Mouse (Mus musculus): ENCODE measurements around the gene Ccdc28a.
A peak's percentile ranks its signal among the peaks of the same experiment; 100 is the strongest.

Gene Ccdc28a

DNA sequence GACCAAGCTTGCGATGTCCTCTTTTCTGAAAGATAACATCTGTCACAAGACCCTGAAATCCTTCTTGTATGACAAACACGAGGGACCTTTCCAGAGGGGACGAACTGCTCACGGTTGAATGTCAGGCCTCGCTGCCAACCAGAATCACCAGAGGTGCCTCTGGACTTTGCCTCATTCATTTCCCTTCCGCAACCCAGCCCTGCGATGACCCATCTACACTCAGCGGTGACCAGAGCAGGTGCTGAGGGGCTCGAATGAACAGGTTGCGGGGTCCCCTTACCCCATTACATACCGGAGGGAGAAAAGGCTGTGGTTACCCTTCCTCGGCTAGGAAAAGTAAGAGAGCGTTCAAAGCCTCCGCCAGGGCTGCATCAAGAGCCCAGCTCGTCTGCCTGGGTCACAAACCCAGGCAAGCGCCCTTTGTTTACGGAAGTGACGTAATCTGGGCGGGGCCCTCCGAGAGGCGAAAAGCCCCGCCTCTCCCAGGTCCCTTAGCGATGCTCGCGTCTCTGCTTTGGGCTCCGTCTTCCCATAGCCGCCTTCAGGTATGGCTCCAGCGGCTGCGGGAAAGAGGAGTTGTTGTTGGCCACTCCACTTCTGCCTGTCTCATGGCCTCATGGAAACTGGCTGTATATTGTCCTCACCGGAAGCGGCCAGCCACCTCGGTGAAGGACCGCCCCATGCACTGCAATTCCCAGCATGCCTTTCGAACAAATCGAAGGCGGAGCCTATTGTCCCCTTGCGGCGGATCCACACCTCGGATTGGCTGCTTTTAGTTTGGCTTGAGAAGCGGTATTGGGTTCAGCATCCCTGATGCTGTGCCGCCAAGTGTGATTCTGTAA lies at the start of gene Ccdc28a:
Gene Ccdc28a, minus strand, starts transcription at position 439 of the 842 bp plus-strand sequence.
- peak; percentile 96 for DNase-seq (ENCODE audit: low read depth)

DNA sequence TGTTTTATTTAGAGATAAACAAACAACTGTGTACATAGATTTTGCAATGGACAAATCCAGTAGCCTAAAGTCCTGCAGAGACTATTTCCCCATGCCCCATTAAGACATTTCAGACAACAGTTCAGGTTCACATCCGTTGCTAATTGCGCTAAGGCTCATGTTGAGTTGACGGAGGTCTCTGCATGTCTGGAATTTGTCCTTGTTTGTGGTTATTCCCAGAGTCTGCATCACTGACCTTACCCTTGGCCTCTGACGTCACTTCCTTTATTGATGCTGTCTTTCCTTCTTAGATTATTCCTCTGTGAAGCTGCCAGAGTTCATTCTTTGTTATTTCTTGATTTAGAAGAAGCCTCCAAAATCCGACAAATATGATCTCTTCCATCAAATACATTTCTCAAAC lies 49.2 kb upstream of the Ccdc28a start:
- DNase-seq (ENCODE audit: low read depth) = no peak

DNA sequence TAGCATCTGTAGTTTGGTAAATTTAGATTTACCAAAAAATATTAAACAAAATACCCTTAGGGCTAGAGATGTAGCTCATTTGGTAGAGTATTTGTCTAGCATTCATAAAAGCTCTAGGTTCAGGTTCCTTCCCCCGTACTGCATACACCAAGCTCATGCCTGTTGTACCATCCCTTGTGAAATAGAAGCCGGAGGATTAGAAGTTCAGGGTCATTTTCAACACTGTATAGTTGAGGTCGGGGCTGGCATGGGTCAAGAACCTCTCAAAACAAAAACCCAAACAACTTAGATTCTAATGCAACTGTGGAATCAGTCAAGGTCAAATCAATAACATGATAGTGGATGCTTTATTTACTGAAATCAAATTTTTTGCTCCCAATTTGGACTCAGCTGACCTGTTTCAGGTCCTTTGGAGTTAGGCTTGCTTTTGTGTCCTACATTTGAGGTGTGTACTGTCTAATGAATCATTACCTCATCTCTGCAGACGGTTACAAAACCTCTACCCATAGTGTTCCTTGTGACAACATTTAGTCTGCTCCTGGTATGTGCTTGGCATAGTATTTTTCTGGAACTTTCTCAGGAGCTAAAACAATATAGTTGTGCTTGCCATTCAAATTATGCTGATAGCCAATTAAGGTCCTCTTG lies 41.4 kb upstream of the Ccdc28a start:
- DNase-seq (ENCODE audit: low read depth) = no peak

DNA sequence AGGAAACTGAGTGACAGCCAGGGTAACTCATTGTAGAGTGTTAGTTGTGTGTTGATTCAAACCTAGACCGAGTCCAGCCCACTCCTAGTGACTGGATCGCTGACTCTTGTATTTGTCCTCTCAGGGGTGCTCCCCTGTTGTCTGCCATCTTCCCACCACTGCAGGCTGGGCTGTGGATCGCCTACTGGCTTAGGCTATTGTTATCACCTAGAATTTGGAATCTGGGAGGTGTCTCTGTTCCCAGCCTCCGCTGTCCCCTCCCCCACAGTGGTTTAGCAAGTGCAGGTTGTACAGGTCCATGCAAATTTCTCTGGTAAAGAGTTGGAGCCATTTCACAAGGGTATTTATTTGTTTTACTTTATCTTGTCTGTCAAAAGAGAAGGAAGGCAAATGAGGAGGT lies 16.5 kb upstream of the Ccdc28a start:
- no peak for DNase-seq (ENCODE audit: low read depth)

DNA sequence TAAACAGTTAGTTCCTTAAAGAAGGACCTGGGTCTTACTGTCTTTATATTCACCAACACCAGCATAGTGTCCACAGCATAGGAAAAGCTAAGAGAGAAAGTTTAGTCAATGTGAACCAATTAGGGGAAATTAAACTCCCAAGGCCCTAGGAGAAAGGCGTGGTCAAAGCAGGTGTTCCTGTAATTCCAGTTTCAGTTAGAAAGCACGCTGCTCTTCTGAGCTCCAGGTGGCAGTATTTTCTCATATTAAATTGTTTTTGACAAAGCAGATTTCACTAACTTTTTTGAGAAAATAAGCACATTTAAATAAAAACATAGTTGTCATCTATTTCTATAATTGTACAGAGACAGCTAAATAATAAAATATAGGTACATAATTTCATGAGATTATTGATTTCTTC lies 8.8 kb upstream of the Ccdc28a start:
- DNase-seq (ENCODE audit: low read depth) = peak; percentile 20

DNA sequence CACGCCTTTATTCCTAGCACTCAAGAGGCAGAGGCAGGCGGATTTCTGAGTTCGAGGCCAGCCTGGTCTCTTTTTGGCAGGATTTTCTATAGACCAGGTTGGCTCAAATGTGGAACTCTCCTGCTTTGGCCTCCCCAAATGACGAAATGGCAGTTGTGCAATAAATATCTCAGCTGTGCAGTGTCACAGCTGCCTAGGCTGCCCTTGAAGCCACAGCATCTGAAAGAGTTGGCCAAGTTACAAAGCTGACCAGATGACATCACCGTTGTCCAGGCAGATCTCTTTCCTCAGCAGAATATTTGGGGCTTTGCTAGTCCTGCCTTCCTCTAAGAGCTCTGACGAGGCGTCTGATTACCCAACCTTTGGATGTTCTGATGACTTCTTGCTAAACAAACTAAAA lies 2.4 kb upstream of the Ccdc28a start:
- DNase-seq (ENCODE audit: low read depth) = peak; percentile 17

DNA sequence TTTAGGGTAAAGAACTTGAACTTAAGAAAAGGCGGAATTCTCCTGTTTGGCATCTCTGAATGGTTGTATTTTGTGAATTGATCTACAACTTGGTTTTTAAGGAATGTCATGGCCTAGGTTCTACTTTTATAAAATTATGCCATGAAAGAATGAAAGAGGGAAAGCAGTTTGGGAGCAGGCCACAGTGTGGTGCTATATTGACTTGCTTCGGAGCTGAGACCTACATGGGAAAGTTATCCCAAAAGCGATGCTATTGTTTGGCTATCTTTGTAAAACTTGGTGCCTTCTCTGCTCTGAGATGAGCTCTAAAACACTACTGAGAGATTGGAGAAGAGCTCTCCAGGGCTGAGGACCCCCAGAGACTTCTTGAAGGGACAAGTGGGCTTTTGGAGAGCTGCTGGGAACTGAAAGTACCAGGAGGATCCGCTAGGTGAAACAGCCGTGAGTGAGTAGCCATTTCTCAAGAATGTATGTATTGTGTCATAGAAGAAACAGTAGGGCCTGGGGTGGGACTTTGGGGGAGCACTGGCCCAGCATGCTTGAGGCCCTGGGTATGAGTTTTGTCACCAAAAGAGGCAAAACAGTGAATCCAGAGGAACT lies 1.6 kb upstream of the Ccdc28a start:
- DNase-seq (ENCODE audit: low read depth) = no peak

DNA sequence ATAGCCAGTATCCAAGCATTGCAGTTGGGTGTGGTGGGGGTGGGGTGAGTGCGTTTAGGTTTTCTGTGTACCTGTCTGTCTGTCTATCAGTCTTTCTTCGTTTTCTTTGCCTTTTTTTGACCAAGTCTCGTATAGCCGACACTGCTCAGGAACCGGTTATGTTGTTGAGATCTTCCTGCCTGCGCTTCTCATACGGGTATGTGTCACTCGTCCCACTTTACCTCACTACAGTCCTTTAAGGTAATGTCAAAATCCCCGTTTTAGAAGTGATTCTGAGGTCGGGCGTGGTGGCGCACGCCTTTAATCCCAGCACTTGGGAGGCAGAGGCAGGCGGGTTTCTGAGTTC lies 577 bp upstream of the Ccdc28a start:
- no peak for DNase-seq (ENCODE audit: low read depth)

DNA sequence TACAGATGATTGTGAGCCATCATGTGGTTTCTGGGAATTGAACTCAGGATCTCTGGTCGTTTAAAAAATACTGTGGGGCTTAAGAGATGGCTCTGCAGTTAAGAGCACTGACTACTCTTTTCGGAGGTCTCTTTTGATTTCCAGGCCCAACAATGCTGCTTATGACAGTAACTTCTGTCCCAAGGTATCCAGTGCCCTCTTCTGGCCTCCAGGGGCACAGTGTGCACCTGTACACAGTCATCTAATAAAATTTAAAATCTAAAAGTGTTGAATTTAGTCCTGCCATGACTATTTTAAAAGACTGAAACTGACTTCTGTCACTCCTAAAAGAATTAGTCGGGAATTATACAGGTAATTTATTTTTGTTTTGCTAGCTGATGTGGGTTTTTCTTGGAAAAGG lies 907 bp downstream of the Ccdc28a start:
- peak; percentile 59 for DNase-seq (ENCODE audit: low read depth)

DNA sequence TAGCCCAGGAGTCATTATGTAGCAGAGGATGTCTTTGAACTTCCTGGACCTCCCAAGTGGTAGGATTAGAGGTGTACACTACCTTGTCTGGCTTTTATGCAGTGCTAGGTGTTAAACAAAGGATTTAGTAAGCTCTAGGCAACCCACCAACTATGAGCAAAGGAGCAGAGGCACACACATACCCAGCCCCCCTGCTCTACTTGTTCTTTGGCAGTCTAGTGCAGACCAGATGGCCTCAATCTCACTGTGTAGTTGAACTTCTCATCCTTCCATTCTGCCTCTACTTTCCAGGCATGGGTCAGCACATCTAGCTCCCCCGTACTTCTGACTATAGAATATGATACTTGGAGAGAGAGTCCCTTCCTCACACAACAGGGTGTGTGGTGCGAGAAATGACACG lies 10.4 kb downstream of the Ccdc28a start:
- no peak for DNase-seq (ENCODE audit: low read depth)

DNA sequence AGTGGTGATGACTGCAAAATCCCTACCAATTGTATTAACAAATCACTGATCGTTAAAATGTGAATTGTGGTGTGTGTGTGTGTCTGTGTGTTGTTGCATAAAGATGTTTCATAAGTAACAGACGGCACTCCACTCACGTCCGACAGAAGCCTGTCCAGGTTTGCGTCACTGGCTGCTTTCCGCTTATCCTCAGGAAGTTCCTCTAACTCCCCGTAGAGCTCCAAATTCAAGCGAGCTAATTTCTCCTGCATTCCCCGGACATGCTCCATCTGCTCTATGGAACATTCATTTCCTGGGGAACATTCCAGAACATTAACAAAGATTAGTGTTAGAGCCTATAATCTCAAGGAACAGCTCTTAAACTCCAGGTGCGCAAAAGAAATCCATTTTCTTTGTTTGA lies 15.4 kb downstream of the Ccdc28a start:
- no peak for DNase-seq (ENCODE audit: low read depth)

DNA sequence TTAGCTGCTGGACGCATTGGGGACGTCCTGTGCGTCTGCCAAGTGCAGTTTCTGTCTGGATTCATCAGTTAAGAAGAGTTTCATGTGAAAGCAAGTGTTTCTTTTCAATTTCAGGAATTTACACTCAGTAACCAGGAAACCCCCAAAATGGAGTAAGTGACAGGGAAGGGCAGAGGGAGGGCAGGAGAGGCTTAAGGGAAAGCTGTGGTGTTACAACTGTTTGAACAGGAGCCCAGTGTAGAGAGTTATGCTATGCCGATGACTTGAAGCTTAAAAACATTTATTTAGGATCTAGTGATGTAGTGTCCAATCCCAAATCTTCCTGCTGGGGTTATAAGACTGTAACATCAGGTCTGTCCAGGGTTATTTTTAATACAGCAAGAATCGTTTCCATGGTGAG lies 20.7 kb downstream of the Ccdc28a start:
- DNase-seq (ENCODE audit: low read depth) = no peak

DNA sequence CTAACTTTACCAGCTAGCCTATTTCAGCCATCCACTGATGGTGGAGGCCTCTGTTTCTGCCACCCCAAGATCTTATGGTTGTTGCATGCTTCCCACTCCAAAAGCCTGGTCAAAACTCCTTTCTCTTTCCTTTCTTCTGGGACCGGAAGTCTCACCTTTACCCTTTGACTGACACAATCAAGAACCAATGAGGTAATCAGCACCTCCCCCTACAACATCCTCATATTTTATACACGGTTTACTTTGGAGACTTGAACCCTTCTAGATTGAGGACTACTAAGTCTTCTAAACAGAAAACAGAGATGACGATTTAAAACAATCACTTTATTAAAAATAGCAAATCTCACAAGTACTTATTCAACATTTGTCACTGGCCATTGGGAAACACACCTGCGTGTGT lies 21.4 kb downstream of the Ccdc28a start:
- DNase-seq (ENCODE audit: low read depth) = no peak

DNA sequence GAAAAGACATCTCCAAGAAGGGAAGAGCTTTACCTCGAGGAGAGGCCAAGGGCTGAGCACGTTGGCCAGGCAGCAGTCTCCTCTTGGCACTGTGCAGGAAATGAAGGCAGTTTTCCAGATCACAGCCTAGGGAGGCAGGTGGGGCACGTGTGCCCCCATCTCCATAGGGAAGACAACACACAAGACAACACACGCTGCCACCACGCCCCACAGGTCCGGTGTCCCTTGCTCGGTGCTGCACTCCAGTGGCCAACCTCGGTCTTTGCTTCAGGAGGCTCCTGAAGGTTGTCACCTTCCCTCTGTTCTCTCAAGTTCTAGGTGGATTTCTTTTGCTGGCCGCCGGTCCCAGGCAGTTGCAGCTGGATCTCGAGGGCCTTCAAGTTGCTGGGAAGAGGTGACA lies 24.1 kb downstream of the Ccdc28a start, which contains the start of gene Ect2l:
Gene Ect2l, minus strand, starts transcription at position 165 of the 400 bp plus-strand sequence.
- DNase-seq (ENCODE audit: low read depth) = peak; percentile 19

DNA sequence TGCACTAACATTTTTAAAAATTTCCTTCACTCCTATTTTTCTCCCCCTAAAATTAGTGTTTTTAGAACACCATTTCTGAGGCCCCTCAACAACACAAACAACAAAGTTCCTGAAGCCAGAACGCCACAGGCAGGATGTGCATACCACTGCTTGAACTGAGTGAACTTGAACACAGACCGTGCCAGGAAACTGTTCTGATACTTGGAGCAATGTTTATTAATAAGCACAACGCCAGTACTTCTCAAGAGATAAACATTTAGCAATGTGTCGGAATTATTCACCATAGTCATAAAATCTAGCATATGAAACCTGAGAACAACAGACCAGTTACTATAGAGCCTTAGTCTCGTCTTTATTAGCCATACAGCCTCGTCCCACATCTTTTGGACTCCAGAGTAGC lies 24.7 kb downstream of the Ccdc28a start:
- DNase-seq (ENCODE audit: low read depth) = peak; percentile 77

DNA sequence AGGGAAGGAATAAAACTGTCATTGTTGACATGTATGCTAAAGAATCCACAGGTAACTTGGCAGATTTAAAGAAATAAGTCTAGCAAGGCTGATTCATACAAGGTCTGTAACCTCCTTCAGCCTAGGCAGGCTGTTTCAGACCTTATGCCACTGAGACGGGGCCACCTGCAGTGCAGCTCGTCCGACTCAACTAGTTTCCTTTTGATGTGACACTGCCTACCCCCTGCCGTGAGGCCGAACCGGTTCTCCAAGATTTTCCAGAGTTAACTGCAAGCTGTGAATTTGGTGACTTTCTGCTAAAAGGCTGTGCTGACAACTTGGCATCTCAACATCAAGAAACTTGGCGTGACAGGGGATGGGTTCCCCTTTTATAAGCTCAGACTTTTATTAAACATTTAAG lies 30.7 kb downstream of the Ccdc28a start:
- DNase-seq (ENCODE audit: low read depth) = no peak

DNA sequence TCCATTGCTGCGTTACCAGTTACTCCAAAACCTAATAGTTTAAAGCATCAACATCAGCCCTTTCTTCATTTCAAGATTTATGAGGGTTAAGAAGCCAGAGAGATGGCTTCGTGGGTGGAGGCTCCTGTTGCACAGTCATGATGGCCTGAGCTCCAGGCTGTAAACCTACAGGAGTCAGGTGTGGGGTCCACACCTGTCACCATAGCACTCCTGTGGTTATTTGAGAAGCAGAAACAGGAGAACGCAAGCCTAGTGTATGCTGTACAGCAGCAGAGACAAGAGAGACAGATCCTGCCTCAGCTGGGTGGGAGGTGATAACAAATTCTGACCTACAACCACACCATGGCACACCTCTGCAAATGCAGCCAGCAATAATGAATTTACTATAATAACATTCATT lies 32.4 kb downstream of the Ccdc28a start:
- DNase-seq (ENCODE audit: low read depth) = no peak

DNA sequence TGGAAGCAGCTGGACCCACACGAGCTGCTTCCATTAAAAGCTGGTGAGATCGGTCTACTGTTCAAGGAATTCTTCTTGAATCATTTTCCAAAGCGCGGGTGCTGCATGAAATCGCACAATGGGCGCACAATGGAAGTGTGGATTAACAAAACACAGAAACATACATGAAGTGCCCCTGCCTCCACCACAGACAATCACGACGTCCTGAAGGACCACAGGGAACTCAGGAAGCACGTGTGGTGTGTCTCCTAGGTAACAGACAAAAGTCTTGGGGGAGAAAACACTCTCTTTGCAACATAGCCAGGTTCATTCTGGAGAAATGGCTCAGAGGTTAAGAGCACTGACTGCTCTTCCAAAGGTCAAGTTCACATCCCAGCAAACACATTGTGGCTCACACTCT lies 34.1 kb downstream of the Ccdc28a start:
- DNase-seq (ENCODE audit: low read depth) = no peak

DNA sequence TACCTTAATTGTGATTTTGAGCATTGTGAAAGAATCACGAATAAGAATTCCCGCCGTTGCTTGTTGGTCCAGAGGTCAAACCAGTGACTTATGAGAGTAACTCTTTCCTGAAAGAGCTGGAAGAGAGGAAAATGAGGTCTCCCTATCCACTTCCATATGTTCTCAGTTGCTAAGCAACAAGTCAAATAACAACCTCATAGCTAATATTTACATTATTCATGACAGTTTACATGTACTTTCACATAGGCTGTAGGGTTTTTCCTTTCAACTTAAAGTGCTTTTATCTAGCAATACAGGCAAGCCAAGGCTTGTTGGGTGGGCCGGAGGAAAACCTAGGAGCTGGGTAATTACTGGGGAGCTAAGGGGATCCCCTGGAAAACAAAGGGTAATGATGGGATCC lies 34.9 kb downstream of the Ccdc28a start:
- no peak for DNase-seq (ENCODE audit: low read depth)

DNA sequence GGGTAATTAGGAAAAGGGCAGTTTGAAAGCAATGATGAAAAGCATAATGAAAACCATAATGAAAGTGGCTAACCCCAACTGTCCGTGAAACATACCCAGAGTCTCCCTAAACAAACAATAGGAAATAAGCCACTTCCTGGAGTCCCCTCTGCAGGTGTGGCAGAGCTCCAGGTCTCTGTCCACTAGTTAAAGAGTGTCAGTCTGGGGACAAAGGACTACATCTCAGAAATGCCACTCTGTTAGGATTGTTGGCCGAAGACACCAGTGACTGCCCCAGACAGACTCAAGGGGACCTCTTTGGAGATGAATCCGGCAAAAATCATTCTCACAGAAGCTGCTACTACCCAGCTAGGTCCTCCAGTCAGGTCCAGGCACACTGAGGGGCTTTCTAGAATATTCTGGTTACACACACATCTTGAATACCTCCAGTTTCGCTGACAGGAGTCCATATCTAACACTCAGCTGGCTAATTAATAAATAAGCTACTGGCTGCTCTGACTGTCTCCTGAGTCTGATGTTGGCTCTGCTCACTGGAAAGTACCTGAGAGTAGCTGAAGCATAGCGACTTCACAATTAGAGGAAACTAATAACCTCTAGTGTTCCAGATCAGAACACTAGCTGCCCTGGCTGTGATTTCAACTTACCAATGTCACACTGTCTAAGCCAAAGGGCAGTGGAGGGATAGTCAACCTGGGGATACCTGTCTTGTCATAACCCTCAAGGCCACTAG lies 36.3 kb downstream of the Ccdc28a start:
- DNase-seq (ENCODE audit: low read depth) = no peak

DNA sequence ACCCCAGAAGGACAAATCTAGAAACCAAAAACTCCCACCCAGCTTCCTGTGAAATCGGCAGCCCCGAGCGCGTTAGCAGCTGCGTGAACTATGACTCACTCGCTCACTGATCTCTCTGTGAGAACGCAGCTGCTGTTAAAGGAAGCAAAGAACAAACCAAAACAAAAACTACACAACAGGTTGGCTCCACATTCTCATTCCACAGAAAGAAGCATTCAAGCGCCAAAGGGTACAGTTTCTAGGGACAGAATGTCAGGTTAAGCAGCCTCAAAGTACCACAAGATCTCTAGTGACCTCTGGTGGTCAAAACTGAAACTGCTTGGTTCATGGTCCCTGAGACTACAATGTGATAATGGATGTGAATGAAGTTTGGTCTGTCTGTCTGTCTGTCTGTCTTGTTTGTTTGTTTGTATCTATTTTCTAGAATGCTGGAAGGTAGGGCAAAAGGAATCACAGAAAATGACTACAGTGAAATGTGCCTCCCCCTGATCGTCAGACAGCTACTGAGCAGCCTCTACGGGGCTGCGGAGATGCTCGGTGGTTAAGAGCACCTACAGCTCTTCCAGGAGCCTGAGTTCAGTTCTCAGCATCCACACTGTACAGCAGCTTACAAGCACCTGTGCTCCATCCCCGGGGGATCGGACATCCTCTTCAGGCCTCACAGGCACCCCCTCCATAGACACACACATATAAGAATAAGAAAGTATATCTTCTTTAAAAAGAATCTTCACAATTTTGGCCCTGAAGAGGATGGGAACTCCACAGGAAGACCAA lies 37.4 kb downstream of the Ccdc28a start:
- DNase-seq (ENCODE audit: low read depth) = peak; percentile 92

DNA sequence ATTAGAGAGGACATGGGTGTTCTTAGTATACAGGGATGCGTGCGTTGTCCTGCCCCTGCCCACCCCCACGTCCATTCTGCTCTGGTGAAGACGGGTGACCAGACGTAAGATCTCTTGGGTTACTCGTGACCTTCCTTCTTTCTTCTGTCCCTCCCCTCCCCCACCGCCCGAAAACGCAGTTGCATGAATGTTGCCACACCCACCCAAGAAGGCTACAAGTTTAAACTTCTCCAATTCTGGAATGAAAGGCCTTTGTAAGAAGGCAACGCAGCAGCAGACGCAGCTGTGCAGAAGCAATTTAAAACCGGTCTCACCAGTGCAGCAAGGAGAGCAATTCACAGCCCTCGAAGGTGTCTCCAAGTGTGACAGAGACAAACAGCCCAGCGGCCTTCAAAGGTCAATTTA lies 40.1 kb downstream of the Ccdc28a start:
- DNase-seq (ENCODE audit: low read depth) = no peak
